Mouse (Mus musculus): ENCODE measurements around the gene Ifnar2. TPM values are rescaled to one million over a fixed set of nuclear protein-coding genes. Genes with fewer than 3 reads are reported as not detected.

Gene Ifnar2
- polyA plus RNA-seq, 1 experiment from 2014 or later: 40.4 TPM

GRCm38 (mm10) chr16:91450137-91451064 lies 77.8 kb downstream of the Ifnar2 start:
- no peak for DNase-seq (ENCODE audit: low spot score)
- Histone ChIP-seq H3K27ac (no peak overlapping the region), H3K9ac (no peak overlapping the region), H3K4me2 (replicated peaks) (no peak overlapping the region), H3K36me3 (replicated peaks; ENCODE audit: control insufficient read depth, insufficient read depth) (no peaks in the 10 kb centered on the region), H3K4me3 (replicated peaks; ENCODE audit: low read length) (no peak overlapping the region), H3K9me3 (ENCODE audit: control insufficient read depth, low read length) (no peaks in the 10 kb centered on the region), H3K27me3 (ENCODE audit: control insufficient read depth, insufficient read depth, low read length) (no peaks in the 10 kb centered on the region), H3K4me1 (replicated peaks; ENCODE audit: control insufficient read depth, insufficient read depth, low read length) (no peaks in the 10 kb centered on the region)
- no peak for ATAC-seq (ENCODE audit: low FRiP score)
- 86% methylated on average over 12 of the region's 12 CpGs for WGBS

GRCm38 (mm10) chr16:91451949-91452348 lies 79.4 kb downstream of the Ifnar2 start:
- no peaks in the 10 kb centered on the region for H3K27me3 ChIP-seq (ENCODE audit: control insufficient read depth, insufficient read depth, low read length)
- no peak overlapping the region for H3K4me3 ChIP-seq (replicated peaks; ENCODE audit: low read length)
- H3K4me2 ChIP-seq (replicated peaks): no peak overlapping the region
- 82% methylated on average over 2 of the region's 2 CpGs for WGBS
- no peaks in the 10 kb centered on the region for H3K9me3 ChIP-seq (ENCODE audit: control insufficient read depth, low read length)
- no peaks in the 10 kb centered on the region for H3K4me1 ChIP-seq (replicated peaks; ENCODE audit: control insufficient read depth, insufficient read depth, low read length)
- no peak for ATAC-seq (ENCODE audit: low FRiP score)
- H3K36me3 ChIP-seq (replicated peaks; ENCODE audit: control insufficient read depth, insufficient read depth): no peaks in the 10 kb centered on the region
- H3K9ac ChIP-seq: no peak overlapping the region
- DNase-seq (ENCODE audit: low spot score): no peak
- H3K27ac ChIP-seq: no peak overlapping the region

DNA sequence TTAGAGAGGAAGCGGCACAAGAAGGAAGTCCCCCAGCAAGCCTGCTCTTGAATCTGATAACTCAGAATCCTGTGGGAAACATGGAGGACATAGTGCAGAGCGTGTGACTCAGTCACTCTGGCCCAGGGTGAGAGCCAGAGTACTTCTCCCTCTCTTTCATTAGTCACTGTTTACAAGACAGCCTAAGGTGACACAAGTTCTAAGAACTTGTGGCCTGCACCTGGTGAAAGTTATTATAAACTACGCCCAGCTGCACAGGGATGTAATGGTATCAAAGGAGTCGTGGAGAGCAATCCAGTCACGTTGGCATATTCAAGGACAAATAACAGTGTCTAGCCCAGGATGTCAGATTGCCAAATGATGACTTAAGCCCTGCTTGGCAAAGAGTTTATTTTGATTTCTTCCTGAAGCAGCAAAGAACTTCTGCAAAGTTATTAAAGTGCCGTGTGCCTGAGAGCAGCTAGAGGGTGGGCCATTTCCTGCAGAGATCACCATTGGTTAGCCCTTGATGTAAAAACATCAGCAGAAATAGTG lies 79.8 kb downstream of the Ifnar2 start:
- no peaks in the 10 kb centered on the region for H3K27me3 ChIP-seq (ENCODE audit: control insufficient read depth, insufficient read depth, low read length)
- H3K36me3 ChIP-seq (replicated peaks; ENCODE audit: control insufficient read depth, insufficient read depth): no peaks in the 10 kb centered on the region

More for the DNA sequence above, 79.8 kb downstream of the Ifnar2 start:
- Histone ChIP-seq H3K9me3 (ENCODE audit: control insufficient read depth, low read length) (no peaks in the 10 kb centered on the region), H3K4me2 (replicated peaks) (no peak overlapping the region), H3K4me1 (replicated peaks; ENCODE audit: control insufficient read depth, insufficient read depth, low read length) (no peaks in the 10 kb centered on the region), H3K9ac (no peak overlapping the region), H3K27ac (no peak overlapping the region), H3K4me3 (replicated peaks; ENCODE audit: low read length) (no peak overlapping the region)
- 80% methylated on average over 6 of the region's 6 CpGs for WGBS
- no peak for DNase-seq (ENCODE audit: low spot score)
- ATAC-seq (ENCODE audit: low FRiP score): no peak

Other genes starting within 250 kb of the Ifnar2 start
- gene Olig2, start 147.3 kb upstream of the Ifnar2 start, polyA plus RNA-seq (2014; fragmentation: Nextera tagmentation; extraction: Ambion mirVana): 10.9 and 14.1 TPM in 2 replicates
- 93.4 and 118 TPM in 2 replicates for gene Olig1, start 103.0 kb upstream of the Ifnar2 start, polyA plus RNA-seq (2014; fragmentation: Nextera tagmentation; extraction: Ambion mirVana)
- gene Gm21970, start 18.9 kb downstream of the Ifnar2 start, polyA plus RNA-seq (2014; fragmentation: Nextera tagmentation; extraction: Ambion mirVana): not detected in 2 replicates
- 13.0 and 13.4 TPM in 2 replicates for gene Il10rb, start 33.4 kb downstream of the Ifnar2 start, polyA plus RNA-seq (2014; fragmentation: Nextera tagmentation; extraction: Ambion mirVana)
- gene Ifnar1, start 112.5 kb downstream of the Ifnar2 start, polyA plus RNA-seq (2014; fragmentation: Nextera tagmentation; extraction: Ambion mirVana): 47.1 and 48.8 TPM in 2 replicates
- gene Ifngr2, start 174.3 kb downstream of the Ifnar2 start, polyA plus RNA-seq (2014; fragmentation: Nextera tagmentation; extraction: Ambion mirVana): 106 and 114 TPM in 2 replicates
- 106 and 127 TPM in 2 replicates for gene Tmem50b, start 225.0 kb downstream of the Ifnar2 start, polyA plus RNA-seq (2014; fragmentation: Nextera tagmentation; extraction: Ambion mirVana)
- 5.2 and 6.0 TPM in 2 replicates for gene Dnajc28, start 246.2 kb downstream of the Ifnar2 start, polyA plus RNA-seq (2014; fragmentation: Nextera tagmentation; extraction: Ambion mirVana)